Comparison of ENCODE assay signal across 8 mouse cellular contexts in the genomic region with DNA sequence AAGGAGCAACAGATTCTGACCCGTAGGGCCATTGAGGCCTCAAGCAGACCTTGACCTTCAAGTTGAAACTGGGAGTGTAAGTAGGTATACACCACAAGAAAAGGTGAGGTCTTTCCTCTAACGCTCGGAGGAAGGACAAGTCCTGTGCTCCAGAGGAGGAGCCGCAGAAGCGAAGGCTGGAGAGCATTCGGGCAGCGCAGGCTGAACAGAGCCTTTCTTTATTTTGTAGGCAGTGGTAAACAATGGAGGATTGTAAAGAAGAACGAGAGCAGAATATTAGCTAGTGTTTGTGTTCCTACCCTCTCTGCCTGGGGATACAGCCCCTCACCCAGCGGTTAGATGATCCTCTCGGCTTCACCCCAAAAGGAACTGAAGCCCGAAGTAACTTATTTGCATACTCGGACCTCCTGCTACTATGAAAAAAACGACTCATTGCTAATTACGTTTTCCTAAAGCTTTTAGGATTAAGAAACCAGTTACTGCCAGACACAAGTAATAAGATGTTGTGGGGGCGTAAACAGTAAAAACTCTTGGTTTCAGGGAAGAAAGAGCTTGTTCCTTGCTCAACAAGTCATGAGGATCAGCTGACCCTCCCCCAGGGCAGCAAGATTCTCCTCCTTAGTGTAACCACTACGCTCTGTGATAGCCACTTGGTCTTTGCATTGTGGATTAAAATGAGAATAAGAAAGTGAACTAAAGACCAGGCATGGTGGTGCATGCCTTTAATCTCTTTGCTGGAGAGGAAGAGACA. TPM values are rescaled to one million over a fixed set of nuclear protein-coding genes. Genes with fewer than 3 reads are reported as not detected.
A peak's percentile ranks its signal among the peaks of the same experiment; 100 is the strongest.
DNase-seq lines count a peak whose midpoint lies in the region; ATAC-seq and TF ChIP-seq lines count a peak whose summit lies in the region.

No protein-coding gene starts in this region.

- H3K9me3 ChIP-seq in CH12.LX (replicated peaks; ENCODE audit: low read length) = no peaks in the 10 kb centered on the region
- no peaks in the 10 kb centered on the region for H3K9me3 ChIP-seq in embryonic facial prominence, embryonic 10.5 days
- no peaks in the 10 kb centered on the region for H3K9me3 ChIP-seq in intestine, postnatal 0 days (ENCODE audit: control insufficient read depth)
- H3K9me3 ChIP-seq in midbrain, embryonic 15.5 days = no peaks in the 10 kb centered on the region

- DNase-seq in cerebellum, adult 2 months = peak in 1 of 2 experiments; percentile 12
- DNase-seq in cerebellum, adult 11 months = no peak
- peak; percentile 55 for DNase-seq in CH12.LX (ENCODE audit: extremely low read depth)
- peak; percentile 32 for DNase-seq in embryonic facial prominence, embryonic 10.5 days (ENCODE audit: low spot score)
- no peak for DNase-seq in B cell, adult 2 months
- DNase-seq in cerebellum, postnatal 25 days = no peak

- peaks cover 18 to 21% of the 10 kb centered on the region in 2 experiments for H3K36me3 ChIP-seq in CH12.LX (replicated peaks in 1 of 2; ENCODE audit: control insufficient read depth in 1 of 2, insufficient read depth in 1 of 2, low read length in 1 of 2)
- peaks cover 22% of the 10 kb centered on the region for H3K36me3 ChIP-seq in embryonic facial prominence, embryonic 10.5 days (replicated peaks)
- no peaks in the 10 kb centered on the region for H3K36me3 ChIP-seq in intestine, postnatal 0 days (ENCODE audit: control insufficient read depth, insufficient read depth)
- no peaks in the 10 kb centered on the region for H3K36me3 ChIP-seq in midbrain, embryonic 15.5 days (replicated peaks)

- no peak for TF ChIP-seq CTCF in cerebellum, adult 2 months (IDR thresholded peaks at IDR 0.05; ENCODE audit: borderline replicate concordance, insufficient read depth, low read depth, low read length)
- TF ChIP-seq CTCF in CH12.LX (conservative IDR thresholded peaks at IDR 0.05 in 1 of 2, IDR thresholded peaks at IDR 0.05 in 1 of 2; ENCODE audit: low read depth in 2 of 2, low read length in 2 of 2) = no peak
- TF ChIP-seq CTCF in intestine, postnatal 0 days (IDR thresholded peaks at IDR 0.05; ENCODE audit: low read depth) = no peak

- peak overlapping the region; percentile 52; the same call in 1 of the 2 replicates for H3K27ac ChIP-seq in cerebellum, adult 2 months (ENCODE audit: insufficient read depth, low read length)
- peak overlapping the region; percentile 96 for H3K27ac ChIP-seq in CH12.LX (ENCODE audit: insufficient read depth, low read depth)
- peak overlapping the region; percentile 97 for H3K27ac ChIP-seq in embryonic facial prominence, embryonic 10.5 days (replicated peaks)
- peak overlapping the region; percentile 99 for H3K27ac ChIP-seq in intestine, postnatal 0 days (ENCODE audit: low read depth, low read length)
- peak overlapping the region; percentile 4; the same call in 1 of the 2 replicates for H3K27ac ChIP-seq in midbrain, embryonic 15.5 days

- ATAC-seq in intestine, postnatal 0 days = no peak
- no peak for ATAC-seq in midbrain, embryonic 15.5 days (replicated peaks)

- peaks cover 35% of the 10 kb centered on the region for H3K79me2 ChIP-seq in CH12.LX (replicated peaks; ENCODE audit: control insufficient read depth, extremely low read depth, insufficient read depth, poor library complexity, severe bottlenecking)

- H3K4me2 ChIP-seq in CH12.LX (ENCODE audit: insufficient read depth, low read depth, poor library complexity, severe bottlenecking) = peak overlapping the region; percentile 95
- H3K4me2 ChIP-seq in intestine, postnatal 0 days (replicated peaks; ENCODE audit: low read depth) = peak overlapping the region; percentile 87
- H3K4me2 ChIP-seq in midbrain, embryonic 15.5 days = no peak overlapping the region

- H3K4me1 ChIP-seq in cerebellum, adult 2 months (ENCODE audit: control insufficient read depth, insufficient read depth, low read length) = no peaks in the 10 kb centered on the region; the same call in 1 of the 2 replicates
- peaks cover 0 to 4% of the 10 kb centered on the region in 2 experiments; a peak in 2 of 4 replicates for H3K4me1 ChIP-seq in CH12.LX (ENCODE audit: control insufficient read depth in 1 of 2, insufficient read depth in 2 of 2)
- H3K4me1 ChIP-seq in embryonic facial prominence, embryonic 10.5 days = peaks cover 42% of the 10 kb centered on the region
- no peaks in the 10 kb centered on the region for H3K4me1 ChIP-seq in intestine, postnatal 0 days (replicated peaks; ENCODE audit: control insufficient read depth, insufficient read depth, low read length)
- peaks cover 30% of the 10 kb centered on the region for H3K4me1 ChIP-seq in midbrain, embryonic 15.5 days

- TF ChIP-seq POLR2A in cerebellum, adult 2 months (IDR thresholded peaks at IDR 0.05; ENCODE audit: borderline replicate concordance, insufficient read depth, low read length) = no peak
- peak; percentile 72 for TF ChIP-seq POLR2A in CH12.LX (IDR thresholded peaks at IDR 0.05; ENCODE audit: low read depth, low read length)

- H3K4me3 ChIP-seq in cerebellum, adult 2 months (replicated peaks; ENCODE audit: insufficient read depth, low read depth, low read length) = no peak overlapping the region
- H3K4me3 ChIP-seq in CH12.LX (replicated peaks in 1 of 3; ENCODE audit: low read depth in 2 of 3, low read length in 2 of 3, poor library complexity in 1 of 3) = peak overlapping the region; percentile 46 to 99 (median 64)
- peak overlapping the region; percentile 16; the same call in 1 of the 2 replicates for H3K4me3 ChIP-seq in embryonic facial prominence, embryonic 10.5 days
- H3K4me3 ChIP-seq in intestine, postnatal 0 days (ENCODE audit: low read depth, low read length) = no peak overlapping the region
- no peak overlapping the region for H3K4me3 ChIP-seq in midbrain, embryonic 15.5 days

- dilution Hi-C loops in CH12.LX (cut with MboI; ENCODE audit: extremely low pct_ligation_motif_present, extremely low pct_unique_long_range_greater_than_20kb, low sequenced_read_pairs) = no loop called here

- in situ Hi-C loops in CH12.LX (cut with MboI; ENCODE audit: low pct_ligation_motif_present, low pct_unique_long_range_greater_than_20kb, low sequenced_read_pairs) = no loop called here

- H3K9ac ChIP-seq in CH12.LX (ENCODE audit: insufficient read depth, low read depth) = peak overlapping the region; percentile 96
- H3K9ac ChIP-seq in intestine, postnatal 0 days (ENCODE audit: low read depth, low read length) = 0 out of 2 replicates have a peak overlapping the region, but pooled peaks have one; percentile 31
- H3K9ac ChIP-seq in midbrain, embryonic 15.5 days = no peak overlapping the region; the same call in 1 of the 2 replicates

- 47% methylated on average over 16 of the region's 16 CpGs for WGBS in cerebellum, adult 2 months
- whole genome bisulfite sequencing in embryonic facial prominence, embryonic 10.5 days = 14% methylated on average over 16 of the region's 16 CpGs
- WGBS in intestine, postnatal 0 days = 24% methylated on average over 16 of the region's 16 CpGs
- WGBS in midbrain, embryonic 15.5 days = 11% methylated on average over 16 of the region's 16 CpGs

- peak; percentile 66 for TF ChIP-seq EP300 in CH12.LX (IDR thresholded peaks at IDR 0.05; ENCODE audit: low read length)

- H3K27me3 ChIP-seq in cerebellum, adult 2 months (ENCODE audit: control insufficient read depth, insufficient read depth, low read length) = no peaks in the 10 kb centered on the region
- H3K27me3 ChIP-seq in CH12.LX (replicated peaks) = no peaks in the 10 kb centered on the region
- H3K27me3 ChIP-seq in embryonic facial prominence, embryonic 10.5 days (replicated peaks; ENCODE audit: low read depth, poor library complexity, severe bottlenecking) = no peaks in the 10 kb centered on the region
- no peaks in the 10 kb centered on the region for H3K27me3 ChIP-seq in intestine, postnatal 0 days (replicated peaks; ENCODE audit: control insufficient read depth, insufficient read depth, low read length)
- no peaks in the 10 kb centered on the region for H3K27me3 ChIP-seq in midbrain, embryonic 15.5 days (replicated peaks)

- no peak for TF ChIP-seq RAD21 in CH12.LX (IDR thresholded peaks at IDR 0.05; ENCODE audit: low read depth, low read length)

TF ChIP-seq in CH12.LX, 34 proteins besides CTCF, POLR2A, EP300 and RAD21 (continues in another document):
- TF ChIP-seq MAZ (IDR thresholded peaks at IDR 0.05; ENCODE audit: low read depth, low read length) (0 out of 2 replicates have a peak, but pooled peaks have one; percentile 26), CHD2 (IDR thresholded peaks at IDR 0.05; ENCODE audit: low read length) (peak; percentile 73), UBTF (IDR thresholded peaks at IDR 0.05; ENCODE audit: low read depth, low read length) (0 out of 2 replicates have a peak, but pooled peaks have one; percentile 53), TBP (conservative IDR thresholded peaks at IDR 0.05; ENCODE audit: low read depth, low read length) (peak; percentile 60; the same call in 1 of the 2 replicates), PAX5 (IDR thresholded peaks at IDR 0.05; ENCODE audit: low read length) (no peak), MEF2A (IDR thresholded peaks at IDR 0.05; ENCODE audit: borderline replicate concordance, low read depth, low read length) (peak; percentile 65; the same call in 1 of the 2 replicates), NRF1 (IDR thresholded peaks at IDR 0.05; ENCODE audit: low read depth, low read length) (no peak), E2F4 (IDR thresholded peaks at IDR 0.05; ENCODE audit: insufficient replicate concordance, low read depth, low read length) (no peak), USF2 (conservative IDR thresholded peaks at IDR 0.05; ENCODE audit: low read depth, low read length) (no peak), ETS1 (conservative IDR thresholded peaks at IDR 0.05; ENCODE audit: low read depth, low read length) (0 out of 2 replicates have a peak, but pooled peaks have one; percentile 24)

RNA-seq across cellular contexts. Expression of a gene that starts 1.3 kb away (rescaled TPM):
- 31.7 and 32.1 TPM in 2 replicates for polyA plus RNA-seq in cerebellum, adult 2 months (2012; rRNA removed)
- total RNA-seq in CH12.LX (2012; rRNA removed) = 47.6 and 50.6 TPM in 2 replicates
- 46.7 and 47.5 TPM in 2 replicates for total RNA-seq in CH12.LX (2014; rRNA removed)
- 31.4 and 33.1 TPM in 2 replicates for polyA plus RNA-seq in CH12.LX (2012; ENCODE audit: insufficient read length, low read depth)
- 49.4 and 57.3 TPM in 2 replicates for polyA plus RNA-seq in embryonic facial prominence, embryonic 10.5 days (2016; fragmentation: Nextera tagmentation; extraction: Ambion mirVana)
- 28.5 and 33.0 TPM in 2 replicates for polyA plus RNA-seq in intestine, postnatal 0 days (2015; fragmentation: Nextera tagmentation; extraction: Ambion mirVana)
- 29.2 and 30.1 TPM in 2 replicates for polyA plus RNA-seq in midbrain, embryonic 15.5 days (2015; fragmentation: Nextera tagmentation; extraction: Ambion mirVana)

RNA-seq across cellular contexts. Expression of a gene that starts 34.4 kb away (rescaled TPM):
- polyA plus RNA-seq in cerebellum, adult 2 months (2012; rRNA removed) = 73.7 and 77.2 TPM in 2 replicates
- not detected in 2 replicates for total RNA-seq in CH12.LX (2012; rRNA removed)
- total RNA-seq in CH12.LX (2014; rRNA removed) = not detected in 2 replicates
- 0.07 and 0.08 TPM in 2 replicates for polyA plus RNA-seq in CH12.LX (2012; ENCODE audit: insufficient read length, low read depth)
- 3.4 and 3.7 TPM in 2 replicates for polyA plus RNA-seq in embryonic facial prominence, embryonic 10.5 days (2016; fragmentation: Nextera tagmentation; extraction: Ambion mirVana)
- 7.5 and 8.0 TPM in 2 replicates for polyA plus RNA-seq in intestine, postnatal 0 days (2015; fragmentation: Nextera tagmentation; extraction: Ambion mirVana)
- polyA plus RNA-seq in midbrain, embryonic 15.5 days (2015; fragmentation: Nextera tagmentation; extraction: Ambion mirVana) = 21.4 and 23.4 TPM in 2 replicates

Comparison
In these comparisons a context has a peak if more than half of its experiments do, and no peak if none do; other contexts are left out.
1. DNase-seq: peak in CH12.LX (single experiment) and embryonic facial prominence, embryonic 10.5 days (single experiment); none in cerebellum, adult 11 months (single experiment), B cell, adult 2 months (0 of 2) and cerebellum, postnatal 25 days (0 of 2).
2. H3K27ac ChIP-seq: peak in every context shown above with its lines; median percentile 99 in intestine, postnatal 0 days; 97 in embryonic facial prominence, embryonic 10.5 days; 96 in CH12.LX; 52 in cerebellum, adult 2 months; 4 in midbrain, embryonic 15.5 days.
3. H3K4me3 ChIP-seq: peak in CH12.LX (3 of 3) and embryonic facial prominence, embryonic 10.5 days (single experiment); none in cerebellum, adult 2 months (single experiment), intestine, postnatal 0 days (single experiment) and midbrain, embryonic 15.5 days (single experiment).